Mouse (Mus musculus): ENCODE data around the gene Alpk1.

DNA sequence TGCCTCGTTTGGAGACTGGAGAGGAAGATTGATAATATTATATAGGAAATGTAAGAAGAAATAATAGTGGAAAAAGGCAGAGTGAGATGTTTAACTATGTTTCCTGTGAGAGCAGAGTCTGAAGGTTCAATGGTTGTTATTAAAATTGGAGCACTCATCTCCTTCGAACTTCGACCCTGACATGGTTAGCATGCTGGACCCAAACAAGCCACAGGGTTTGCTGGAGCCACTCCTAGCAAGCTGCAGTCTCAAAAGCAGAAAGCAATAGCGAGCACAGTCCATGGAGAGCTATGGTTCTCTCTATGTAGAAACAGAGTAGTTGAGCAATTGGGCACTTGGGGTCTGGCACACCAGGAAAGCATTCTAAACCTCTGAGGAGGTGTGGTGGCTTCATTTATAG is 59.4 kb downstream of the Alpk1 start:
- TF ChIP-seq POLR2A (IDR thresholded peaks at IDR 0.05; ENCODE audit: low read depth, low read length), result no peak
- no peak for TF ChIP-seq CTCF (IDR thresholded peaks at IDR 0.05; ENCODE audit: extremely low read depth, insufficient read depth, insufficient read length, insufficient replicate concordance)
